Mouse (Mus musculus) lung, postnatal 36 days (tissue): ENCODE measurements at regions not wholly inside any gene's neighbourhood (a gene's known extent, or its start where the extent isn't known, plus 50 kb on each side); places are given as distances from the start of the nearest gene placed in this dataset.
"Not testable (repeated sequence)": the region's sequence is repeated elsewhere in the genome, so short reads cannot be mapped to it uniquely, and the experiment has no call there.

ENCODE experiments used
- DNase-seq: peaks from one replicate; pipeline ENCODE4 v3.0.0; 2022; ENCODE audit warnings: mixed read lengths

DNA sequence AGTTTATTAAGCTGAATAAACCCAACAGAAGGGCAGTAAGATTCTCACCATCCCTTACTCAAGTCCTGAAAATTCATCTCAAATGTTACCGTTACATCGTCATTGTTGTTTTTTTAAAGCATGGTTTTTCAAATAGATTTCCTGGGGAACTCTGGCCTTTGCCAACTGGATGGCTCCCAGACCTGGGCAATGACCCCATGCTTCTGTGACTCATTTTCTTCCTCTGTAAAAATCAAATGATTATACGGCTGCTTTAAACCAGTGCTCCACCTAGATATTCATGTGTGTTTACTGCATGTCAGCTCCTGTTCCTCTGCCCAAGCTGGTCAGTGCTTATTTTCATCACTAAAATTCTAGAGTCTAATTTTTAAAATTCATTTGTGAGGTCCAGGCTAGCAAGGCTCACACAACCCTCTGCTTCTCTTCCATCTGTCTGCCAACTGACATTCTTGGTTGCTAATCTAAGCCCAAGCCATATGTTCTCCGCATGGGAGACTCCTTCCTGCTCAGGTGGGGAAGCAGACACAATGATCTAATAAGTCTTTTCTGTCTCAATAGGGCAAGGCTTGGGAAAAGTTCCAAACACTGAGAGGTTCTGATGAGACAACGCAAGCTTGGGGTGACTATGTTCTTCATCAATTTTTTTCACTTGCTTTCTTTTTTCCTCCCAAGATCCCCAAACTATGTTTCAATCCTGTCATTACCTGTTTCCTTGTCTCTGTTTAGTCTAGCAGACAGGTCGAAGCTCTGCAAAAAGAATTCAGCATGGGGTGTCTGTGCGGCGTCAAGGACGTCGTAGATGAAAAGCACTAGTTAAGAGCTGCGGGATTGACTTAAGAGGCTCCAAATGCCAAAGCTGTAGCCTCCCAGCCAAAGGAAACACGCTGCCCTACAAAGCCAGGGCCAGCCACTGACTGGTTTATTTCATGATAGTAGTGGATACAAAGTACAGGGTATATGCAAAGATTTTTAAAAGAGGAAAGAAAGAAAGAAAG lies 594.7 kb downstream of the Efna5 start:
- DNase-seq = no peak

- no peak for DNase-seq
Measured at GRCm38 (mm10) chr17:62280201-62280600, 600.9 kb downstream of the Efna5 start.

- DNase-seq = no peak
Measured at GRCm38 (mm10) chr17:62271399-62271798, 609.7 kb downstream of the Efna5 start.

GRCm38 (mm10) chr17:62269279-62269678 lies 611.8 kb downstream of the Efna5 start:
- DNase-seq = no peak

DNA sequence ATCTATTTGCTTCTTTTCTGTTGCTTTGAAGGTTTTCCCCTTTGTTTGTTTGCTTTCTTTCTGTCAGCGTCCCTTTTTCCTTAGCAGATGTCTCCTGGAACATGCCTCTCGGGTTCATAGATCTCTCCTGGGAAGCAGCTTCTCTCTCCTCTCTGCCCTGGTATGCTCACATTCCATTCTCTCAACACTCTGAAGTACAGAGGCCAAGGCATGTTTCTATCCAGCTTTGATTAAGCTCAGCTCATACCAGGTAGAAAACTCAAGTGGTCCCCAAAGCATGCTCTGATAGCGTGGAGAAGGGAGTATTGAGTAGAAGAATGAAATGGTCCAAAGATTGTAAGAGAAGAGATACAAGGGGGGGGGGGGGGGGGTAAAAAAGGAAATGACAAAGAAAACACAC lies 627.7 kb downstream of the Efna5 start:
- DNase-seq = no peak

DNA sequence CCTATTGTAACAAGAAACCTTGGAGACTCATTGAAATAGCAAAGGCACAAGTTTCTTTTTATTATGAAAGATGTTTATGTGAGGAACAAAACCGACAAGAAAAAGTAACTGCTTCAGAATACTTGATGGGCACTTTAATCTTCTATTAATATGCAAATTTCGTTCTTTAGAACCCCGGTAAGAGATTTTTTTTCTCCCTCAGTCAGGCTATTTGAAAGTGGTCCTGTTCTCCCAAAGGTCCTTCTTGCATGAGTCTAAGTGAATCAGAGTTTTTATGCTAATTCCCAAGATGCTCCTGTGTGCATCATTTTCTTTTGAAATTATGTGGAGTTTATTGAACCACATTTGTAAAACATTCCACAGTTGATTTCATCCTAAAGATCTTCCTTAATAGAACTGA lies 633.1 kb downstream of the Efna5 start:
- no peak for DNase-seq

- no peak for DNase-seq
Measured at GRCm38 (mm10) chr17:62246650-62247049, 634.5 kb downstream of the Efna5 start.

GRCm38 (mm10) chr17:62230939-62231338 lies 650.2 kb downstream of the Efna5 start:
- no peak for DNase-seq

- DNase-seq = no peak
Measured at GRCm38 (mm10) chr17:62210441-62211025, 670.6 kb downstream of the Efna5 start.

- DNase-seq = no peak
Measured at GRCm38 (mm10) chr17:62202658-62203057, 678.5 kb downstream of the Efna5 start.

DNA sequence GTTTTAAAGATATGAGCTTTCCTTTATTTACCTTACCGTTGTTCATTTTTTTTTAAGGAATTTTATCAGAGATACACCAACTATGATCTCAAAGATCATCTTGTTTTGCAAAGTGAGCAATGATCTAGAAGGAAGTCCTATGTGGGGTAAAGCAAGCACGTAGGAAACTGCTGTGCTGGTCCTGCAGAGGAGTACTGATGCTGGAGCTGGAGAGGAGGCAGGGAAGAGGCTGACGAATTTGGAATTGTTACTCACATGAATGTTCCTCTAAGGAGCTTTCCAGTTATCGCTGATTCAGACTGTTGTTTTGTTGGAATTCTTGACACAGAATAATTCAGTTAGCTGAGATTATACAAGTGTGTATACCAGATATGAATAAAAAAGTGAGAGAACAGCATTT lies 680.6 kb downstream of the Efna5 start:
- DNase-seq = no peak

DNA sequence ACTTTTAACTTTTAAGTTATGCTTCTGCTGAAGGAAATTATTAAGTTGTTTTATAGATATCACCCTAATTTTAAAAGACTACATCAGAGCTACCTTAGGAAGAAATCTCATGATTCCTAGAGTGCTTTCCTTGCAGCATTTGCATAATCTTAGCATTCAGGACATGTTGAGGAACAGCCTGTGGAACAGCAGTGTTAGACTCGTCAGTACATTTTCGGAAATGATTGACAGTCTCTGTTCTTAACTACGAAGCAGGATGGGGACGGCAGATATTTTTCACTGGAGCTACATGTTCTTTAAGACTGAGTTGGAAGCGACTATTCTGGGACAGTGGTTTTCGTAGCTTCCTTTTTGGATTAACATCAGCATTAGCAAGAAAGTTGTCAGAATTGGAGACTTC lies 681.6 kb downstream of the Efna5 start:
- DNase-seq = no peak

DNA sequence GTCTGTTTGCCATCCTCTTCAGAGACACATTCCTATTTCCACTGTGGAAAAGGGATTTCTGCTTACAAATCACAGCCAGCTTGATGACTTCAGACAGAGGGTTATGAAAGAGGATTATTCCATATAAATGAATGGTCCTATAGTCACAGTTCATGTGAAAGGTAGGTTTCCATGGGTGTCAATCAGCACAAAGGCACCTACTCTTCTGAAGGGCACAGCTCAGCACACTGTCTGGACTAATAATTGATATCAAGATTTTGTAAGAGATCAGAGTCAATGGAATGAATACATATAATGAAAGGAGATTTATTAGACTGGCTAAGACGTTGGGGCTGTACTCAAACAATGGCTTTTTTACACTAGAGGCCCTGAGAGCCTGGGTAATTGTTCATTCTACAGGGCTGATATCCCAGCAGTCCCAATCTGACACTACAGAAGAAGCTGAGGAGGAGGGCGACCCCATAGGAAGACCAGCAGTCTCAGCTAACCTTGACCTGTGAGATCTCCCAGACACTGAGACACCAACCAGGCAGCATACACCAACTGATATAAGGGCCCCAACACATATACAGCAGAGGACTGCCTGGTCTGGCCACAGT lies 702.4 kb downstream of the Efna5 start:
- no peak for DNase-seq

- DNase-seq = no peak
Measured at GRCm38 (mm10) chr17:62176336-62176735, 704.8 kb downstream of the Efna5 start.

GRCm38 (mm10) chr17:62172305-62172704 lies 708.8 kb downstream of the Efna5 start:
- no peak for DNase-seq

DNA sequence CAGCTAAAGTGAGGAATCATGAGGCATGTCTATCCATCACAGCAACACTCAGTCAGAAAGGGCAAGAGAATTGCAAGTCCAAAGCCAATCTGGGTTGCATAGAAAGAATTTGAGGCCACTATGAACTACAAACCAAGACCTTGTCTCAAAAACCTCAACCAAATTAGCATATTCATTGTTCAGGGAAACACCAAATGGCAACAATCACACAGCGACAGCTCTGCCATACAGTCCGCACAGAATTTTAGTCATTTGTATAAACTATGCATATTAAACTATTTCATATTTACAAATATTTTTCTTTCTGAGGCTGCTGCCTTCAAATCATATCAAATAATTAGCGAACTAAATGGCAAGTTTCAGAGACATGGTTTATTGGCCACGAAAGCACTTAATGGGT lies 709.6 kb downstream of the Efna5 start:
- no peak for DNase-seq

DNA sequence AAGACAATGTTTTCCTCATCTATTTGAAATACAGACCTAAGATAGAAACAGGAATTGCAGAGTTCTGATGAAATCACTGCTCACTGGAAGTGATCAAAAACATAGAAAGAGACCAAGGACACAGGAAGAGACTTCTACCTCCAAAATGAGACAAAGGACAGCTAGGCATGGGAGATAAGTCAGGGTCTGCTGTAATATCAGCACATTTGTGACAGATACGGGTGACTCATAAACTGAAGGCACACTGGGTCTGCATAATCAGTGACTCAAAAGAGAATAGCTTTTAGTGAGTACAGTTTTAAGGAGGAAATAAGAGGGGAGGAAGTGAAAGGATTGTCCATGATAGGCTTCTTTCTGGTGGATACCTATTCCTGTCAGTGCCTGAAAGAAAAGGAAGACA lies 719.7 kb downstream of the Efna5 start:
- DNase-seq = no peak

DNA sequence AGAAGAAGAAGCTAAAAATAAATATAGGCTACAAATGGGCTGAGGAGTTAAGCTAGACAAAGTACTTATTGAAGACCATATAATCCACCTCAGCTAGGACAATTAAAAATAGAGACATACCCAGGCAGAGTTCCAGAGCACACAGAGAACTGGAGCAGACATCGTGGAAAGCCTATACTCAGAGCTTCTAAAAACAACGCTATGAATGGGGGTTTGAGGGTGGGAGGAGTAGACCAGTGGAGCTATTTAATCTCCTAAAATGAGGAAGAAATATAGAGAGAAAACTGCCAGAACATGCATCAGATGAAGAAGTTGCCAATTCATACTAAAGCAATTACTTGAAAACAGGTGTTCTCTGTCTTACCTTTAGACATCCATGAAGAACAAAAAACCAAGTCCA lies 720.8 kb downstream of the Efna5 start:
- DNase-seq = no peak

DNA sequence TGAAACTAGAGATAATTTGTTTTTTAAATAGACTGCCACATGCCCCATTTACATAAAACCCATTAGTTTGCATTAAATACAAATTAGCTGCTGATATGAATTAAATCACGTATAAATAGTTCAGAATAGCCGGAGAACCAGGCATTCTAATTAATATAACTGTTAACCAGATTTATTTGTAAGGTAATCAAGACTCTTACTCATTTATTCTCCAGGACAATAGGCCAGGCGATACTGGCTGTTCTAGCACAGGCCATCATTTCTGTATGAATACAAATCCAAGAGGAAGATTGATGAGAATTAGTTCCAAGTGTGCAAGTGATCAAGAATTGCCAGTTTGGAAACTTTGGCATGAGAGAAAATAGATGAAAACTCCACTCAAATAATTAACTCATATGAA lies 746.1 kb downstream of the Efna5 start:
- DNase-seq = no peak

DNA sequence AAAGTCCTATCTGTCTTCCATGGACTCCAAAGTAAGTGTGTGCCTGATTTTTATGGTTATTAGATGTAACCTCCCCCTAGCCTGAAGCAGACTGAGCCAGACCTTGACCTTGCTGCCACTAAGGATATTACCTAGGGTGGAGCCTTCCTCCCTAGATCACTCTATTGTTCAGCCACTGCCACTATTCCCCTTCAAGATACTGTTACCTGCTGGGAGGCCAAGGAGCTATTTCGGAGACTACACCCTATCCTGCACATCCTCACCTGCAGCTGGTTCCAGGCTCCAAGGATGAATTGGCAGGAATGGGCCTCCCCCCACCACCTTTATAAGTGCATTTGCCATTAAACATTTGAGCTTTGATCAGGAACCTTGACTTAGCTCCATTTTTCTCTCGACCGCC lies 769.4 kb downstream of the Efna5 start:
- not testable (repeated sequence) for DNase-seq

GRCm38 (mm10) chr17:62109052-62109451 lies 772.1 kb downstream of the Efna5 start:
- DNase-seq = no peak

- DNase-seq = no peak
Measured at GRCm38 (mm10) chr17:62083281-62083680, 797.8 kb downstream of the Efna5 start.

- no peak for DNase-seq
Measured at GRCm38 (mm10) chr17:62077604-62078003, 803.5 kb downstream of the Efna5 start.

- DNase-seq = no peak
Measured at GRCm38 (mm10) chr17:62064939-62065338, 816.2 kb downstream of the Efna5 start.
